Mouse (Mus musculus): ENCODE measurements around the gene Lhfpl4.

Lhfpl4 gene

DNA sequence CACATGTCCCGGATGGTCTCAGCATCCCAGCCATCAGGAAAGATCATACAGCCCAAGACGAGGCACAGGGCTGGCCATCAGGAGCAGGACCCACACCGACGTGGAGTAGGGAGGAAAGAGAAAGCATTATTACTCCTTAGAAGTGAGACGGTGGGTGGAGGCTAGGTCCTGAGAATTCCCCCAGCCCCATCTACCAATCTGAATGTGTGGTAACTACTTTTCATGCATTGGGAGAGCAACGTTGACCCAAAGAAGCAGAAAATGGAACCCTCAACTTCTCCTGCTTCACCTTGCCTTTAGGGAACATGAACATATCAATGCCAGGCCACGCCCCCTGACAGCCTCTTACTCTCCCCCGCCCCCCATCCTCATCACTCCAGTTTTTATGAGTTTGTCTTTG lies 18.6 kb downstream of the Lhfpl4 start:
- ChIA-PET POLR2A (interaction anchor here in 1 of 4 experiments (1.5 kb wide), 1 partner anchor 11 kb away, joined by 5 read pairs; no protein-coding TSS in a partner anchor), CTCF (interaction anchor here in 2 of 4 experiments (0.6 to 0.7 kb wide), 2 partner anchors 36 to 119 kb away, joined by 3 read pairs; no protein-coding TSS in a partner anchor)

DNA sequence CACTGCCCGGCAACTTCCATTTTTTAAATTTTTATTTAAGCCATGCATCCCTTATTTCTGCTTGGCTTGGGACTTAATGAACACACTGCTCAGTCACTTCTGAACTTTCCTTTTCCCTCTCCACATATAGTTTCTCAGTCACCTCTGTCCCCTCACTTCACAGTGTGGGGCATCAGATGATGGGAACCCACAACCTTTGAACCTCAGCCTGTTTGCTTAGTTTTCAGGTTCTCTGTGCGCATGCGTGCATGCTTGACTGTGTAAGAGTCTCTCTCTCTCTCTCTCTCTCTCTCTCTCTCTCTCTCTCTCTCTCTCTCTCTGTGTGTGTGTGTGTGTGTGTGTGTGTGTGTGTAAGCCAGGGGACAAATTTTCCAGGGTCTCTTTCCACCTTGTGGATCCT lies 19.7 kb downstream of the Lhfpl4 start:
- ChIA-PET POLR2A (interaction anchor here in 2 of 4 experiments (0.7 to 1.5 kb wide), 2 partner anchors 12 to 99 kb away, joined by 3 to 5 read pairs; no protein-coding TSS in a partner anchor), CTCF (interaction anchor here in 2 of 4 experiments (0.6 to 0.7 kb wide), 2 partner anchors 29 to 346 kb away, joined by 3 to 4 read pairs; no protein-coding TSS in a partner anchor)

DNA sequence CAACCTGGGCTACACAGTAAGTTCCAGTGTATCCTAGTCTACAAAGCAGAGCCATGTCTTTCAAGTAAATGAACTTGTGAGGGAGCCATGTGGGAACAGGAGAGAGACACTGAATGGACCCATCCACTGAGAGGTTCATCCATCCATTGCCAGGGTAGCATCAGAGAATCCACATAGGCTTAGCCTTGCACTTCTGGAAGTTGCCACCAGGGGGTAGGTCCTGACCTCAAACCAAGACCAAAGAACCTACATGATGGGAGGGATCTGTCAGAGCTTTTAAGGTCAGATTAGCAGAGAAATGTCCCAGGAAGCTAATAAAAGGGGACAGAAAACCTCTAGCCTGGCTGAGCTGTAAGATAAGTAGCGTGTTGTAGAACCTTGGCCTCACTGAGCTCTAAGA lies 22.6 kb downstream of the Lhfpl4 start:
- ChIA-PET POLR2A (interaction anchor here in 1 of 4 experiments (1.1 to 2.0 kb wide), 6 partner anchors 10 to 96 kb away, joined by 3 to 8 read pairs (median 4); partner anchors contain the start of gene Mtmr14), CTCF (interaction anchor here in 3 of 4 experiments (0.5 to 1.3 kb wide), 11 partner anchors 16 to 1687 kb away, joined by 3 to 7 read pairs (median 3); no protein-coding TSS in a partner anchor)

- CTCF ChIA-PET: interaction anchor here in 3 of 4 experiments (0.6 to 1.3 kb wide), 8 partner anchors 22 to 334 kb away, joined by 3 to 4 read pairs (median 3); no protein-coding TSS in a partner anchor
- POLR2A ChIA-PET: interaction anchor here in 1 of 4 experiments (1.1 to 2.0 kb wide), 6 partner anchors 11 to 96 kb away, joined by 3 to 8 read pairs (median 4); partner anchors contain the start of gene Mtmr14
These were observed 23.2 kb downstream of the Lhfpl4 start for GRCm38 (mm10) chr6:113172011-113172410.

GRCm38 (mm10) chr6:113170651-113171050 lies 24.5 kb downstream of the Lhfpl4 start:
- ChIA-PET CTCF (interaction anchor here in 1 of 4 experiments (0.8 to 1.2 kb wide), 2 partner anchors 14 to 236 kb away, joined by 3 read pairs; no protein-coding TSS in a partner anchor), POLR2A (no interaction called here)

DNA sequence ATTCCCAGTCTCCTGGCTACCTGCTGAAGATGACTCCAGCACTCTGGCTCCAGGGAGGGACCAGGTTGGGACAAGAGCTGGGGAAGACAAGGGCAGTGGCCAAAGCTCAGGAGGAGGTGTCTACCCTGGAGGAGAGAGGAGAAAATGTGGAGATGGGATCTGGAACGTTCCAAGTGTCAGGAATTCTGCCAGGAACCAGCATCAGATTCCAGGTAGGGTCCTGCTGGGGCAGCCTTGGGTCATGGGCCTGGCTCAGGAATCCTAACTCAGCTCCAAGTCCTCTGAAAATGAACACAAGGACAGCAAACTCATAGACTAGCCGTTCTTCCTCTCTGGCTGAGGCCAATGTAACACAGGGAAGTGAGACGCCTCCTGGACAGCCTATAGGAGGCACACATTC lies 25.3 kb downstream of the Lhfpl4 start:
- POLR2A ChIA-PET: interaction anchor here in 1 of 4 experiments (5.4 kb wide), 1 partner anchor 13 kb away, joined by 49 read pairs; no protein-coding TSS in a partner anchor
- CTCF ChIA-PET: no interaction called here

GRCm38 (mm10) chr6:113168316-113168975 lies 26.7 kb downstream of the Lhfpl4 start:
- POLR2A ChIA-PET: interaction anchor here in 2 of 4 experiments (0.9 to 5.4 kb wide), 6 partner anchors 10 to 92 kb away, joined by 3 to 49 read pairs (median 4); no protein-coding TSS in a partner anchor
- CTCF ChIA-PET: interaction anchor here in 2 of 4 experiments (0.5 to 0.7 kb wide), 3 partner anchors 195 to 1606 kb away, joined by 3 read pairs; no protein-coding TSS in a partner anchor

DNA sequence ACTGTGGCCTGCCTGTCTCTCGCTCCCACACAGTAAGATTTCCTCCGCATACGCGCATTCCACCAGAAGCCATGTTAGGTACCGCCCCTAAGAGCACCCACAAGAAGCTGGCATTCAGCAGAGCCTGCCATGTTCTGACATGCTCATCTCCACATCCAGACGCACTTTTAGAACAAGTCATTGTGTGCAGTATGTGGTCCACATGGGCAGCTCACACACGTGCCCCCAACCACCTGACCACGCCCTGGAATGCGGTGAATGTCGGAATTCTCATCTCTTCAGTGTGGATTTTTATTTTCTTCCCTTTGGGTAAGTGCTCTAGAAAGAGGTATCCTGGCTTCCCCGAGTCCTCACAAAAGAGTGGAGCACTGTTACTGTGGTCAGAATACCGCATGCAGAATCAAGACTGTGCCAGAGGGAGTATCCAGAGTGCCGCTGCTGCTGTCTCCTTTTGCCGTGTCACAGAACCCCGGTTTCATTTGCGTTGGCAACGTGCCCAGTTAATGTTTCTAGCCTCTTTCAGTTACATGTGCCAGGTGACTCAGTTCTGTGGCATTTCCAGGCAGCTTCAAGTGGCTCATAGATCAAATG lies 28.4 kb downstream of the Lhfpl4 start:
- POLR2A ChIA-PET: interaction anchor here in 3 of 4 experiments (0.9 to 5.4 kb wide), 10 partner anchors 10 to 121 kb away, joined by 3 to 49 read pairs (median 4); no protein-coding TSS in a partner anchor
- CTCF ChIA-PET: interaction anchor here in 1 of 4 experiments (0.7 kb wide), 1 partner anchor 145 kb away, joined by 3 read pairs; no protein-coding TSS in a partner anchor

- ChIA-PET CTCF (no interaction called here), POLR2A (no interaction called here)
These were observed 31.7 kb downstream of the Lhfpl4 start for GRCm38 (mm10) chr6:113163513-113163912.

- ChIA-PET CTCF (no interaction called here), POLR2A (interaction anchor here in 1 of 4 experiments (1.2 to 2.1 kb wide), 2 partner anchors 11 to 32 kb away, joined by 3 to 4 read pairs; no protein-coding TSS in a partner anchor)
These were observed 33.2 kb downstream of the Lhfpl4 start for GRCm38 (mm10) chr6:113161982-113162381.

DNA sequence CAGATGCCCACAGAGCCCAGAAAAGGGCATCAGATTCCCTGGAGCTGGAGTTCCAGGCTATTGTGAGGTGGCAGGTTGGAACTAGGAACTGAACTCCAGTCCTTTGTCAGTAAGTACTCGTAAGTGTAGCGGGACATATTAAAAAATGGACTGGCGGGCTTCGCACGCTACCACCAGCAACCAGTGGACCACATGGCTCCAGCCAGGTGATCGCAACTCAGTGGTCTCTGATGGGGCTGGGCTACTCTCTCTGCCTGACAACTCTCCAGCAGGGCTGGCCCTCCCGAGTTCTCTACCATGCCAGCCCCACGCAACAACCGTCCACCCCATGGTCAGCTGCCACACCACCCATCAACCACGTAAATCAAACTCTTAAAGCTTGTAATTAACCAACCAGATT lies 35.1 kb downstream of the Lhfpl4 start:
- POLR2A ChIA-PET: interaction anchor here in 2 of 4 experiments (0.6 to 2.1 kb wide), 2 partner anchors 12 to 19 kb away, joined by 3 to 4 read pairs; no protein-coding TSS in a partner anchor
- CTCF ChIA-PET: no interaction called here

DNA sequence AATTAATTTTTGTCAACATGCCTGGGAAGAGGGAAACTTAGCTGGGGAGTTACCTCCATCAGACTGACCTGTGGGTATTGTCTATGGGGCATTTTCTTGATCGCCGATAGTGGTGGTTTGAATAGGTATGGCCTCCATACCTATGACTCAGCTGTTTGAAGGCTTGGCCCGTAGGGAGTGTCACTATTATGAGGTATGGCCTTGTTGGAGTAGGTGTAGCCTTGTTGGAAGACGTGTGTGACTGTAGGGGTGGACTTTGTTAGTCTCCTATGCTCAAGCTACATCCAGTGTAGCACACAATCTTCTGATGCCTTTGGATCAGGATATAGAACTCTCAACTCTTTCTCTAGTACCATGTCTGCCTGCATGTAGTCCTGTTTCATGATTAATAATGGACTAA lies 39.1 kb downstream of the Lhfpl4 start:
- ChIA-PET CTCF (interaction anchor here in 2 of 4 experiments (0.6 to 0.7 kb wide), 2 partner anchors 17 to 465 kb away, joined by 3 to 7 read pairs; no protein-coding TSS in a partner anchor), POLR2A (interaction anchor here in 2 of 4 experiments (0.5 to 6.1 kb wide), 16 partner anchors 12 to 790 kb away, joined by 3 to 49 read pairs (median 4); partner anchors contain the start of genes Setd5 (in 2 of the 2), Brpf1 (in 1 of the 2) and Thumpd3 (in 1 of the 2))

DNA sequence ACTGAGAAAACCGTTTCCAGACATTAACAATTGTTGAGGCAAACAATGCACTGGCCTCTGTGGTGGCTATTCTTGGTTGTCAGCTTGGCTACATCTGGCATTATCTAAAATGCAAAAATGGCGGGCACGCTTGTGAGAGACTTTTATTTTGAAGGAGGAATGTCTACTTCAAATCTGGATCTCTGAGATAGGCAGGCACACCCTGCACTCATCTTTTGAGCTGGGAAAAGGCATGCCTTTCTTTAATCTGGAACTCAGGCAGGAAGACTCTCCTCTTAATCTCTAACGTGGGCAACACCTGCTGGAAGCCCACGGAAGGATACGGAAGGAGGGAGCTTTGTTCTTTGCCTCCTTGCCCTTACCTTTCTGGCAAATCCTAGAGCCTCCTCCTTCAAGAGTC lies 40.3 kb downstream of the Lhfpl4 start:
- POLR2A ChIA-PET: interaction anchor here in 3 of 4 experiments (0.6 to 6.1 kb wide), 24 partner anchors 9 to 212 kb away, joined by 3 to 49 read pairs (median 3); partner anchors contain the start of genes Mtmr14 (in 1 of the 3), Setd5 (in 1 of the 3) and Thumpd3 (in 1 of the 3)
- CTCF ChIA-PET: interaction anchor here in 2 of 4 experiments (0.6 to 1.5 kb wide), 2 partner anchors 108 to 117 kb away, joined by 3 to 4 read pairs; no protein-coding TSS in a partner anchor

GRCm38 (mm10) chr6:113154071-113154470 lies 41.1 kb downstream of the Lhfpl4 start:
- ChIA-PET CTCF (interaction anchor here in 2 of 4 experiments (0.6 to 1.5 kb wide), 2 partner anchors 116 to 1501 kb away, joined by 3 to 4 read pairs; no protein-coding TSS in a partner anchor), POLR2A (interaction anchor here (0.6 to 6.1 kb wide), 18 partner anchors 8 to 213 kb away, joined by 3 to 49 read pairs (median 4); partner anchors contain the start of genes Setd5 (in 1 of the 4) and Thumpd3 (in 1 of the 4))

DNA sequence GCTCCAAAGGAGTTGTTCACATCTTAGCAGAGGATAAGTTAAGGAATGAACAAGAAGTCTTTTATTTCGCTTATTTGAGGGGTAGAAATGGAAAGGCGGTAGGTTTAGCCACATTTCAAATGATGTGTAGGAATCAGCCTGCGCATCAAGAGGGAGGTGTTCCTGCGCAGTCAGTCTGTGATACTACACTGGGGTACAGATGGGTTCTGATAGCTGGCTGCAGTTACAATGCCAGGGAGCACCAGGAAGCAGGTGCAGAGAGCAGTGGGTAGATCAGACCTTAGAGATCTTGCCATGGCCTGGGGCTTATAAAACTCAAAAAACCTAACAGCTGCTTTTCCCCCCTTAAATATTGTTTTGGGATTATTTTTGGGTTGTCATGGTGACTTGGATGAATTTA lies 49.9 kb downstream of the Lhfpl4 start:
- ChIA-PET POLR2A (interaction anchor here in 2 of 4 experiments (0.7 to 4.8 kb wide), 7 partner anchors 9 to 26 kb away, joined by 3 to 30 read pairs (median 3); no protein-coding TSS in a partner anchor), CTCF (no interaction called here)

- CTCF ChIA-PET: no interaction called here
- POLR2A ChIA-PET: interaction anchor here in 2 of 4 experiments (0.7 to 4.8 kb wide), 6 partner anchors 11 to 50 kb away, joined by 3 to 30 read pairs (median 4); no protein-coding TSS in a partner anchor
These were observed 50.4 kb downstream of the Lhfpl4 start for GRCm38 (mm10) chr6:113144764-113145163.

GRCm38 (mm10) chr6:113141389-113142094 lies 53.6 kb downstream of the Lhfpl4 start:
- ChIA-PET POLR2A (interaction anchor here in 3 of 4 experiments (1.0 to 3.0 kb wide), 9 partner anchors 9 to 102 kb away, joined by 3 to 23 read pairs (median 5); no protein-coding TSS in a partner anchor), CTCF (no interaction called here)

GRCm38 (mm10) chr6:113133360-113133759 lies 61.8 kb downstream of the Lhfpl4 start:
- ChIA-PET POLR2A (interaction anchor here in 1 of 4 experiments (1.9 to 2.4 kb wide), 4 partner anchors 11 to 15 kb away, joined by 9 to 14 read pairs (median 10); no protein-coding TSS in a partner anchor), CTCF (no interaction called here)

Data from embryonic stem cell, embryonic (primary cell).